Mouse (Mus musculus) right cerebral cortex, postnatal 4 days (tissue): Measurements from ENCODE around the gene Rnf224.

Experiments
- DNase-seq: peaks from one replicate; pipeline ENCODE4 v3.0.0-alpha.2; 2022

The Rnf224 gene

DNA sequence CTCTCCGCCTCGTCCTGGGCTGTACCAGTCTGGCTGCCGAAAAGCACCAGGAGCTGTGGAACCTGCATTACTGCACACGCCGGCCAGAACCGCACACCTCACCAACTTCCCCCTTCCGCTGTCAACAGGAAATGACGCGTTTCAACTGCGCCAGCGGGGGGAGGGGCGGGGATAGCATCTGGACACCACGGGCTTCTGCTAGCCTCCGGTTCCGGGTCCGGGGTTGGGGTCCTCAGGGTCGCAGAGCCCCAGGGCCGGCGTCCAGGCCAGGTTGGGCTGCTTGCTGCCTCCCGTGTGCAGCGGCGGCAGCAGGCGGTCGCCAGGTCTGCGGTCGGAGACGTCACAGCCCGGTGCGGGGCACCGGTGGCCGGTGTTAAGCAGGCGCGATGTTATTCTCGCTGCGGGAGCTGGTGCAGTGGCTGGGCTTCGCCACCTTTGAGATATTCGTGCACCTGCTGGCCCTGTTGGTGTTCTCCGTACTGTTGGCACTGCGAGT, 18.7 kb upstream of the Rnf224 start, which contains the start of gene Tmem203:
Tmem203 (plus strand) TSS at position 156 of the 496 bp plus-strand sequence.
- peak; percentile 90 for DNase-seq

GRCm38 (mm10) chr2:25252331-25252730, 15.7 kb upstream of the Rnf224 start:
- DNase-seq = no peak

- no peak for DNase-seq
Measured at GRCm38 (mm10) chr2:25246183-25247072, 9.8 kb upstream of the Rnf224 start, which contains the start of gene AL732309.1. Gene AL732309.1 (minus strand): TSS chr2:25246863.

DNA sequence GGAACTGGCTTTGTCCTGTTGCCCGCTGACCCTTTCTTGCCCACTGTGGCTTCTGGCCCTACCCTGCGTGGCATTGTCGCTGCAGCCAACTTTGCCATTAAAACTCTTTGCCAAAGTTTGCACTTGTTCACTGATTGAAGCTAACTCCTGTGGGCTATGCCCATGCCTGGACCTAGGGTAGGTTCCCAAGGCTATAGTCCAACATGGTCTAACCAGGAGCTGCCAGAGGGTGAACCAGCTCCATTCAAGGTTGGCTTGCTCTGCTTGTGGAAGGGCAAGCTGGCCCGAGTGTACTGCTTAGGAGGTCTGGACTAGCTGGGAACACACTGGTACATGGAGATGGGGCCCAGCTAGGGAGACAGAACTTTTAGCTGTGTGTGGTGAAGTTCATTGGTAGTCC, 7.6 kb upstream of the Rnf224 start:
- DNase-seq = no peak

DNA sequence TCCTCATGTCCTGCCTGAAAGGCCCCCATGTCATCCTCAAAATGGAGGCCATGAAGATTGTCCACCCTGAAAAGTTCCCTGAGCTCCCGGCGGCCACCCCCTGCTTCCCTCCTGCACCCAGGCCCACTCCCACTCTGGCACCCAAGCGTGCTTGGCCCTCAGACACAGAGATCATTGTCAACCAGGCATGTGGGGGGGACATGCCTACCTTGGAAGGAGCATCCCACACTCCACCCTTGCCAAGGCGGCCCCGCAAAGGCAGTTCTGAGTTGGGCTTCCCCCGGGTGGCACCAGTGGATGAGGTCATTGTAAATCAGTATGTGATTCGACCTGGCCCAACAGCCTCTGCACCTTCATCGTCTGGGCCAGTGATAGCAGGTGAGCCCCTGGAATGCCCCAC, 6.8 kb upstream of the Rnf224 start:
- DNase-seq = no peak

- peak; percentile 58 for DNase-seq
Measured at GRCm38 (mm10) chr2:25242101-25242506, 5.5 kb upstream of the Rnf224 start, which contains the start of the genes Rnf208 and Cysrt1. Gene Rnf208 (plus strand): TSS chr2:25242255. Gene Cysrt1 (minus strand): TSS chr2:25242452.

DNA sequence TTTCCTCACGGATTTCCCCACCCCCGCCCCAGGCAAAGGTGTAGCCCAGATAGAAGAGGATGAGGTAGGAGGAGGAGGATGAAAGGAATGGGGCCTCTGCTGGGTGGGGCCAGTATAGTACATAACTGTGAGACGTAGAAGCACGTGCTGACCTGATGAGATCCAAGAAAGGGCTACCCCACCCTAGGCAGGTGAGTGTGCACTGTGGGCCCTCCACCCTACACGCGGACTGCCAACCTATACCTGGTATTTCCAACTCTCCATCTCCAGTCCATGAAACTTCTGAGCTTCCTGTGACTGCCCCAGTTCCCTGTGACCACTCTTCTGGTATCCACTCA, 4.8 kb upstream of the Rnf224 start:
- no peak for DNase-seq

- DNase-seq = peak; percentile 71
Measured at GRCm38 (mm10) chr2:25240723-25241437, 4.3 kb upstream of the Rnf224 start.

GRCm38 (mm10) chr2:25240310-25240709, 3.7 kb upstream of the Rnf224 start:
- DNase-seq = no peak

DNA sequence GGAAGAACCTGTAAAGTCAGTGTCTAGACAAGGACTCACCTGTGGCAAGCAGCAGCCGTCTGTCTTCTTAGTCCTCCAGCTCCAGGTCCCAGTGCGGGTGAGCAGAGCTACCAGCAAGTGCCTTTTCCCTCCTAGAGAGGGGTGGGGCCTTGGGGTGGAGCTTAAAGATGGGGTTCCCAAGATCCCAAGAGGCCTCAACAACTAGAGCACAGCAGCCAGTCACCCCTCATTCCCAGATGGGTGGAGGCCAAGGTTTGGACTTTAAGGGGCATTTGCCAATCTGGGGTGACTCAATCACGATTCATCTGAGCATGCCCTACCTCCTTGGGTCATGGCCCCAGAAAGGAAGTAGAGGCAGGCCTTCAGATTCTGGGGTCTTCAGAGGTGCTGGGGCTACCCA, 3.2 kb upstream of the Rnf224 start:
- DNase-seq = no peak

- no peak for DNase-seq
Measured at GRCm38 (mm10) chr2:25238106-25238505, 1.5 kb upstream of the Rnf224 start.

DNA sequence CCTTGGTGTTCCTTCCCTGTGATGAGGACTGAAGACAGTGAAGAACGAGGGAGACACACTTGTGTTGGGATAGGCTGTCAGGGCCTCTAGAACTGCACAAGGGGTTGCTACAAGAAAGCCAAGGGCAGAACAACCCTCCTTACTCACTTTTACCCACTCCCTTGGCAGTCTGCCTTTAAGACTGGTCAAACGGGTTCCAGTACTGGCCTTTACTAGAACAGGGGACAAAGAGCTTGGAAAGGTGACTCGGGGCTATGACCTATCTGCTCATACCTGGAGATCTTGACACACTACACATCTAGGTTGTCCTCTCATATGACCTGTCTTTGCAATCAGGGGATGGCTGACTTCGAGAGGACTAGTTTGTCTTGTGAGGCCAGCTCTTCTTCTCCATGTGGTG, 935 bp upstream of the Rnf224 start:
- no peak for DNase-seq

- DNase-seq = no peak
Measured at GRCm38 (mm10) chr2:25234551-25235220, 1.9 kb downstream of the Rnf224 start.

- no peak for DNase-seq
Measured at GRCm38 (mm10) chr2:25234050-25234449, 2.5 kb downstream of the Rnf224 start, which contains the start of gene Slc34a3. Gene Slc34a3 (minus strand): TSS chr2:25234364.

GRCm38 (mm10) chr2:25233421-25233820, 3.2 kb downstream of the Rnf224 start:
- DNase-seq = no peak

GRCm38 (mm10) chr2:25231038-25231437, 5.5 kb downstream of the Rnf224 start:
- no peak for DNase-seq

GRCm38 (mm10) chr2:25230581-25230980, 6.0 kb downstream of the Rnf224 start:
- DNase-seq = no peak

- DNase-seq = no peak
Measured at GRCm38 (mm10) chr2:25229582-25229981, 7.0 kb downstream of the Rnf224 start.

- no peak for DNase-seq
Measured at GRCm38 (mm10) chr2:25228995-25229530, 7.5 kb downstream of the Rnf224 start.

- peak; percentile 76 for DNase-seq
Measured at GRCm38 (mm10) chr2:25228431-25228889, 8.1 kb downstream of the Rnf224 start.

DNA sequence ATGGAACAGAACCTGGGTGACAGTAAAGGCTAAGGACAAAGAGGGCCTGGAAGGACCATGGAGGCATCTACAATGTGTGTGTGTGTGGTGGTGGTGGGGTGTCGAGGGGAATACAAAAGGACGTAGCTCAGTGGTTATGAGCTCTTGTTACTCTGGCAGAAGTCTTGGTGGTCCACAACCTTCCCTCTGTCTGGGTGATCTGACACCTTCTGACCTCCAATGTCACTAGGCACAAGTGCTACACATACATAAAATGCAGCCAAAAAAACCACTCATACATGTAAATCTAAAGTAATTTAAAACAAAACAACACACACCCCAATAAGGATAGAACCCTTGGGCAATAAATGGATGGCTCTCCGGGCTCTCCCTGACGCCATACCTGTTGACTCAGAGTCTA, 9.2 kb downstream of the Rnf224 start:
- DNase-seq = no peak

- no peak for DNase-seq
Measured at GRCm38 (mm10) chr2:25226864-25227263, 9.7 kb downstream of the Rnf224 start.
